32 mouse cellular contexts compared by ENCODE assay signal in the genomic region with DNA sequence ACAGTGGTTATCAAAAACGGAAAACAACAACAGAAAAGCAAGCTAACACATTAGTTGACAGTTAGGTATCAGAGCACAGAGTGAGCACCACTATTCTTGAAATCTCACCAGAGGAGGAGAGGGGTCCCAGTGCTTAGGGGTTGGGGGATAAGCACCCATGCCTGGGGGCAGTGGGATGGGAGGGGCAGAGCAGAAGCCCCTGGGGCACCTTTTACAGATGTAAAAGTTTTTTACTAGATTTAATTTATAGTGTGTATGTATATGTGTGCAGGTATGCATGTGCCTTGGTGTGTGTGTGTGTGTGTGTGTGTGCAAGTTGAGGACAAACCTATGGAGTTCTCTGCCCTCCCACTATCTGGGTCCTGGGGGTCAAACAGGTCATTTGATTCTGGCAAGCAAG.
"Had no signal": no experiment of that assay in that cellular context is flagged by ENCODE, and none has a peak within 500 bp of the region (broad histone marks: within the 10 kb centered on the region; RNA-seq: fewer than 3 reads in every experiment).

No protein-coding gene starts in this region.

- H3K27me3 ChIP-seq: heart, embryonic 12.5 days; heart, embryonic 13.5 days; heart, embryonic 15.5 days; hindbrain, embryonic 12.5 days; hindbrain, embryonic 13.5 days; hindbrain, embryonic 15.5 days; kidney, embryonic 15.5 days had no signal

- H3K36me3 ChIP-seq: heart, embryonic 10.5 days; heart, embryonic 12.5 days; heart, embryonic 13.5 days; heart, embryonic 15.5 days; hindbrain, embryonic 10.5 days; hindbrain, embryonic 12.5 days; hindbrain, embryonic 13.5 days; hindbrain, embryonic 15.5 days; kidney, embryonic 15.5 days had no signal

- H3K4me1 ChIP-seq: heart, embryonic 12.5 days had no signal

- H3K4me3 ChIP-seq: heart, adult 2 months; kidney, embryonic 15.5 days had no signal

- DNase-seq: heart, adult 2 months; heart, postnatal 10 days; heart, postnatal 14 days; heart, postnatal 36 days; heart, postnatal 4 days; kidney, adult 11 months; kidney, adult 18-20 months; kidney, adult 2 months; kidney, adult 8-10 months; kidney, adult 9 months; kidney, postnatal 10 days; kidney, postnatal 14 days; kidney, postnatal 25 days; kidney, postnatal 36 days; kidney, postnatal 4 days; layer of hippocampus, adult 9-11 months; layer of hippocampus, postnatal 36 days had no signal

- ATAC-seq: inflammation-experienced regulatory T-cells, adult 6 months; intestine, postnatal 0 days had no signal

- H3K9ac ChIP-seq: hindbrain, embryonic 12.5 days; hindbrain, embryonic 13.5 days; hindbrain, embryonic 14.5 days; hindbrain, embryonic 15.5 days; kidney, embryonic 15.5 days had no signal

- H3K9me3 ChIP-seq: heart, embryonic 10.5 days; heart, embryonic 15.5 days; hindbrain, embryonic 10.5 days; hindbrain, embryonic 12.5 days; hindbrain, embryonic 13.5 days; hindbrain, embryonic 15.5 days; kidney, embryonic 15.5 days had no signal

- H3K27ac ChIP-seq: heart, adult 2 months; heart, embryonic 13.5 days; heart, embryonic 15.5 days; hindbrain, embryonic 12.5 days; hindbrain, embryonic 13.5 days; hindbrain, embryonic 14.5 days; hindbrain, embryonic 15.5 days; hindbrain, postnatal 0 days; kidney, embryonic 15.5 days; kidney, postnatal 0 days; layer of hippocampus, adult 2 months had no signal
